Mouse (Mus musculus) midbrain, postnatal 0 days (tissue): ENCODE measurements around the gene Erbb2. TPM values are rescaled to one million over a fixed set of nuclear protein-coding genes. Genes with fewer than 3 reads are reported as not detected.
A peak's percentile ranks its signal among the peaks of the same experiment; 100 is the strongest.

Experiments used
- ATAC-seq: fragments of 200-750 bp; cut with Nextera tagmentation; 2 replicates; pipeline ENCODE4 v1.8.0; 2017; ENCODE audit warnings: moderate number of reproducible peaks, mild to moderate bottlenecking, moderate TSS enrichment, moderate library complexity; ENCODE audit not compliant: low FRiP score
- DNase-seq: peaks from one replicate; pipeline ENCODE4 v3.0.0-alpha.2; 2015; ENCODE audit warnings: low spot score
- H3K27ac ChIP-seq: fragments of 300-500 bp; sonication (generic); 2 replicates; pipeline ENCODE4 v1.5.1; 2014; ENCODE audit warnings: low read depth, mild to moderate bottlenecking, low read length, mixed read lengths
- H3K27me3 ChIP-seq: fragments of 300-500 bp; sonication (generic); 2 replicates; pipeline ENCODE4 v1.6.1; 2014; ENCODE audit warnings: low read length, control low read depth, mixed read lengths; ENCODE audit not compliant: insufficient read depth
- H3K36me3 ChIP-seq: fragments of 300-500 bp; sonication (generic); 2 replicates; pipeline ENCODE4 v1.6.1; 2014; ENCODE audit warnings: low read length, control low read depth, mixed read lengths; ENCODE audit not compliant: insufficient read depth
- H3K4me1 ChIP-seq: fragments of 300-500 bp; sonication (generic); 2 replicates; pipeline ENCODE4 v1.6.1; 2014; ENCODE audit warnings: mild to moderate bottlenecking, control low read depth, antibody characterized with exemption, low read length, mixed read lengths; ENCODE audit not compliant: insufficient read depth
- H3K4me2 ChIP-seq: fragments of 300-500 bp; sonication (generic); 2 replicates; pipeline ENCODE4 v1.6.1; 2014; ENCODE audit warnings: low read depth, mild to moderate bottlenecking, low read length, mixed read lengths; ENCODE audit not compliant: poor library complexity, severe bottlenecking
- H3K4me3 ChIP-seq: fragments of 300-500 bp; sonication (generic); 2 replicates; pipeline ENCODE4 v1.5.1; 2014; ENCODE audit warnings: low read depth, mild to moderate bottlenecking, low read length, moderate library complexity
- H3K9ac ChIP-seq: fragments of 300-500 bp; sonication (generic); replicated peaks from 2 replicates; pipeline ENCODE4 v1.6.1; 2014; ENCODE audit warnings: mild to moderate bottlenecking, low read length, moderate library complexity, mixed read lengths; ENCODE audit not compliant: poor library complexity, severe bottlenecking
- H3K9me3 ChIP-seq: fragments of 300-500 bp; sonication (generic); 2 replicates; pipeline ENCODE4 v1.6.1; 2016; ENCODE audit warnings: low read length, control low read depth
- CTCF ChIP-seq: IDR thresholded peaks from 2 replicates; pipeline ENCODE4 v1.5.1; 2016; ENCODE audit warnings: antibody characterized with exemption, mild to moderate bottlenecking
- WGBS: fragments of 180-500 bp; shearing (Covaris S2); extraction: QIAGEN DNeasy Blood & Tissue Kit; methylation state at CpG from one replicate; pipeline ENCODE4 v1.1.7; 2014; 5-methylcytosine and 5-hydroxymethylcytosine counted together
- polyA plus RNA-seq: library from polyadenylated mRNA; unstranded; fragments of >200 nt; fragmentation: Nextera tagmentation; extraction: Ambion mirVana; gene quantifications from 2 replicates; pipeline ENCODE4 v1.2.1, GENCODE M21; 2015
- total RNA-seq: library from RNA; depleted of rRNA; stranded (reverse); fragments of >200 nt; gene quantifications from 2 replicates; pipeline ENCODE4 v1.2.3, GENCODE M21; 2014

Erbb2 gene
- total and polyA plus RNA-seq, 2 experiments from 2014 or later, result 3.9 to 9.4 TPM

- Histone ChIP-seq H3K4me2 (no peak overlapping the region), H3K4me1 (no peaks in the 10 kb centered on the region), H3K27me3 (0 out of 2 replicates have a peak, but pooled peaks cover 5% of the 10 kb centered on the region), H3K9ac (no peak overlapping the region), H3K36me3 (no peaks in the 10 kb centered on the region), H3K27ac (no peak overlapping the region), H3K9me3 (no peaks in the 10 kb centered on the region), H3K4me3 (no peak overlapping the region)
- no peak for ATAC-seq
- DNase-seq, result no peak
- no peak for TF ChIP-seq CTCF
- 74% methylated on average over 6 of the region's 6 CpGs for WGBS
Measured at GRCm38 (mm10) chr11:98393317-98393716, 19.0 kb upstream of the Erbb2 start.

- Histone ChIP-seq H3K4me1 (no peaks in the 10 kb centered on the region), H3K9me3 (no peaks in the 10 kb centered on the region), H3K27ac (no peak overlapping the region), H3K27me3 (0 out of 2 replicates have a peak, but pooled peaks cover 5% of the 10 kb centered on the region), H3K9ac (no peak overlapping the region), H3K4me3 (no peak overlapping the region), H3K4me2 (no peak overlapping the region), H3K36me3 (no peaks in the 10 kb centered on the region)
- no peak for ATAC-seq
- no peak for TF ChIP-seq CTCF
- 49% methylated on average over 6 of the region's 6 CpGs for WGBS
- DNase-seq, result no peak
Measured at GRCm38 (mm10) chr11:98394301-98394700, 18.0 kb upstream of the Erbb2 start.

GRCm38 (mm10) chr11:98395041-98395440, 17.2 kb upstream of the Erbb2 start:
- Histone ChIP-seq H3K4me3 (no peak overlapping the region), H3K27me3 (0 out of 2 replicates have a peak, but pooled peaks cover 5% of the 10 kb centered on the region), H3K4me2 (no peak overlapping the region), H3K4me1 (0 out of 2 replicates have a peak, but pooled peaks cover 5% of the 10 kb centered on the region), H3K27ac (no peak overlapping the region), H3K9me3 (no peaks in the 10 kb centered on the region), H3K9ac (no peak overlapping the region), H3K36me3 (no peaks in the 10 kb centered on the region)
- no peak for ATAC-seq
- DNase-seq, result no peak
- TF ChIP-seq CTCF, result no peak
- 47% methylated on average over 4 of the region's 4 CpGs for WGBS

- Histone ChIP-seq H3K4me2 (no peak overlapping the region), H3K36me3 (no peaks in the 10 kb centered on the region), H3K4me1 (peaks cover 10% of the 10 kb centered on the region; the same call in 1 of the 2 replicates), H3K9ac (no peak overlapping the region), H3K27ac (no peak overlapping the region), H3K9me3 (no peaks in the 10 kb centered on the region), H3K27me3 (no peaks in the 10 kb centered on the region), H3K4me3 (no peak overlapping the region)
- no peak for DNase-seq
- no peak for ATAC-seq
- 91% methylated on average over 7 of the region's 7 CpGs for WGBS
- TF ChIP-seq CTCF, result no peak
Measured at GRCm38 (mm10) chr11:98397946-98398345, 14.3 kb upstream of the Erbb2 start.

GRCm38 (mm10) chr11:98400161-98400726, 12.0 kb upstream of the Erbb2 start, which contains the start of gene Pgap3:
Gene Pgap3, minus strand, starts transcription at chr11:98400490.
- TF ChIP-seq CTCF, result no peak; the same call in 1 of the 2 replicates
- Histone ChIP-seq H3K9me3 (no peaks in the 10 kb centered on the region), H3K4me3 (peak within 1 kb of the TSS; percentile 62), H3K4me2 (peak within 1 kb of the TSS; percentile 62), H3K27me3 (no peaks in the 10 kb centered on the region), H3K27ac (peak within 1 kb of the TSS; percentile 92), H3K9ac (peak within 1 kb of the TSS; percentile 74), H3K4me1 (peaks cover 10% of the 10 kb centered on the region; the same call in 1 of the 2 replicates), H3K36me3 (no peaks in the 10 kb centered on the region)
- ATAC-seq, result peak; percentile 92
- peak; percentile 95 for DNase-seq
- WGBS, result under 1% methylated on average over 40 of the region's 40 CpGs

- Histone ChIP-seq H3K27ac (peak overlapping the region; percentile 92), H3K4me3 (peak overlapping the region; percentile 62), H3K4me1 (peaks cover 10% of the 10 kb centered on the region; the same call in 1 of the 2 replicates), H3K36me3 (no peaks in the 10 kb centered on the region), H3K9ac (peak overlapping the region; percentile 74; the same call in 1 of the 2 replicates), H3K4me2 (peak overlapping the region; percentile 62), H3K9me3 (no peaks in the 10 kb centered on the region), H3K27me3 (no peaks in the 10 kb centered on the region)
- WGBS, result 61% methylated on average over 3 of the region's 3 CpGs
- ATAC-seq (no peak), DNase-seq (no peak)
- TF ChIP-seq CTCF, result no peak
Measured at GRCm38 (mm10) chr11:98400816-98401215, 11.5 kb upstream of the Erbb2 start.
